Mouse (Mus musculus) T-helper 2 cell (primary cell): Measurements from ENCODE around the gene Fam49a.

Source experiments
- in situ Hi-C: fragments of 300-600 bp; cut with MboI, MseI; formaldehyde crosslinking; loops from one replicate; pipeline ENCODE4 v1.15.1; 2025; ENCODE audit warnings: high pct_unique_total_duplicates

The Fam49a gene

DNA sequence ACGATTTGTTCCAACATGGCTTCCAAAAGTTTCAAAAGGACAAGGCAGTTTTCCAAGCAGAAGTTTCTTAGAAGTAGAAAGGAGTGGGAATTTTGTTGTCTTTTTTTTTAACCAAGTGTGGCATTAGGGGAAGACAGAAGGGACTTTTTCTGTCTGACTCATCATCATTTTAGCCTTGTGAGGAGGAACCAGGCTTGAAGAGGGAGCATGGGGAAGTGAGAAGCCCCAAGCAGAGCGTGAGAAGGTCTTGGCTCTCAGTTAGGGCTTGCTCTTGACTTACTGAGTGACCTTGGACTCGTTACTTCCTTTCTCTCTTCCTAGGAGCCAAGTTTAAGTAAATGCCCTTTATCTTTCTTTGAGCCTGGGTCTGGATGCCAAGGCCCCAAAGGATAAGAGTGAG, 8.6 kb downstream of the Fam49a start:
- in situ Hi-C loops, result no loop called here

DNA sequence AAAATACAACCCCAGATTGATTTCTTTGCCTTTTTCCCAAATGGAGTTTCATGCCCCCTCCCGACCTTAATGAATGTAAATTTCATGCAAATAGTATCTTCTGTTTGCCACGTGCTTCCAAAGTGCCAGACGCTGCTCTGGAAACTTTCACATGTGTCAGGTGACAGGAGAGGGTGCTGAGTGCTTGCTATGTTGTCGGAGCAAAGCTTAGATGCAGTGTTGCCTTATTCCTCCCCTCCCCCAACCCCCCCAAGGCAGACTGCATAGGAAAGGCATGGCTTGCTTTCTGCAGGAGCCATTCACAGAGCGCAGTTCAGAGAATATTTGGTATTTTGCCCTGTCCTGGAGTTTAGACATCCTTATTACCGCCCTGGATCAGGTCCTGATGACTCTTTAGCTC, 12.2 kb downstream of the Fam49a start:
- in situ Hi-C loops, result no loop called here

DNA sequence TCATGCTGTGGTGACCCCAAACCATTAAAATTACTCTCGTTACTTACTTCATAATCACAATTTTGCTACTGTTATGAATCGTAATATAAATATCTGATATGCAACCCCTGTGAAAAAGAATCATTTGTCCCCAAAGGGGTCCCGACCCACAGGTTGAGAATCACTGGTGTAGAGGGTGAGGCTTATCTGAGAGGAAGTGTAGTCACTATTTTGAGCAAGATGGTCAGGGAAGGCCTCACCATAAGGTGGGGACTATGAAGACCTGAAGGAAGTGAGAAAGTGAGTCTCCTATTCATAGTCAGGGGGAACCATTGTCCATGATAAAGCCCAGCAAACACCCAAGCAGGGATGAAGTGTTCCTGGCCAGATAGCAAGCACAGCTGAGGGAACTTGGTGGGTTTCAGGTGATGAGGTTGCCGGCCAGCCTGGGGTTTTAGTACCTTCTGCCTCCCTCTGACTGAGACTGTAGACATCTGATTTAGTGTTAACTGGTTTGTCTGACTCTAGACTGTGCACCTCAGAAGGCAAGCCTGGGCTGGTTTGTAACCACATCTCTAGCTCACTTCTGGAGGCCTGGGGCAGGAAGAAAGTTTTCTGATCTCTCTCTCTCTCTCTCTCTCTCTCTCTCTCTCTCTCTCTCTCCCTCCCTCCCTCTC, 13.3 kb downstream of the Fam49a start:
- in situ Hi-C loops, result no loop called here

- in situ Hi-C loops, result no loop called here
These were observed 16.0 kb downstream of the Fam49a start for GRCm38 (mm10) chr12:12277741-12278463.

DNA sequence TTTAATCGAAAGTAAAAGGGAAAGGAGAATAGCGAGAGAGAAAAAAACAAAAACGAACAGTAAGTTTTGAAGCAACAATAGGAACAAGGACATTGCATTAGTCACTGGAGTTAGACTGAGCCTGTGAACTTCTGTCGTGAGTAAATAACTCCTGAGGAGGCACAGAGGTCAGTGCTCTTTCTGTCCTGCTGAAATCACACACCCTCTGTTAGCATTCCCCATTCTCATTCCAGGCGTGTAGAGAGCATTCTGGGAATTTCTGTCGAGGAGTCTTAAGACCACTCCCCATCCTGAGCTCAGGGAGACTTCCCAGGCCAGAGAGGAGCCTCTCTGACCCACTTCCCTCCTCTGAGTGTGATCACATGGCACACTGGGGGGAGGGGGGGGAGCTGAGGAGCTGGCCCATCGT, 16.5 kb downstream of the Fam49a start:
- in situ Hi-C loops, result no loop called here

GRCm38 (mm10) chr12:12283702-12284288, 21.9 kb downstream of the Fam49a start:
- in situ Hi-C loops, result no loop called here

DNA sequence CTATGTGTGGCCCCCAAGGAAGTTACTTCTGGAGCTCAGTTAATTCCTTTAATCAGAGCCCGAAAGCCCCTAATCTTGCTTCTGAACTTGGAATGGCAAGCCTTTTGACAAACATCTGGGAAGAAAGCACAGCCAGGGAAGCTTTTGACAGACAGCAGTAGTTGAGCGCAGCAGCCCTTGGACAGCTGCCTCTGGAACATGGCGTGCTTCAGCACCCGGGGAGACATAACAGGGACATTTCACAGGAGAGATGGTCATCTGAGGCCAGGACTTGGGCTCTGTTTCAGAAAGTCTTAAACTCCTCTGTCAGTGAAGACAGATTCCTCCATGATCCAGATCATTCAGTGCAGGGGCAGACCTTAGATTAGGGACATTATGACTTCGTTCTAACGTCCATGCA, 22.6 kb downstream of the Fam49a start:
- in situ Hi-C loops, result no loop called here

DNA sequence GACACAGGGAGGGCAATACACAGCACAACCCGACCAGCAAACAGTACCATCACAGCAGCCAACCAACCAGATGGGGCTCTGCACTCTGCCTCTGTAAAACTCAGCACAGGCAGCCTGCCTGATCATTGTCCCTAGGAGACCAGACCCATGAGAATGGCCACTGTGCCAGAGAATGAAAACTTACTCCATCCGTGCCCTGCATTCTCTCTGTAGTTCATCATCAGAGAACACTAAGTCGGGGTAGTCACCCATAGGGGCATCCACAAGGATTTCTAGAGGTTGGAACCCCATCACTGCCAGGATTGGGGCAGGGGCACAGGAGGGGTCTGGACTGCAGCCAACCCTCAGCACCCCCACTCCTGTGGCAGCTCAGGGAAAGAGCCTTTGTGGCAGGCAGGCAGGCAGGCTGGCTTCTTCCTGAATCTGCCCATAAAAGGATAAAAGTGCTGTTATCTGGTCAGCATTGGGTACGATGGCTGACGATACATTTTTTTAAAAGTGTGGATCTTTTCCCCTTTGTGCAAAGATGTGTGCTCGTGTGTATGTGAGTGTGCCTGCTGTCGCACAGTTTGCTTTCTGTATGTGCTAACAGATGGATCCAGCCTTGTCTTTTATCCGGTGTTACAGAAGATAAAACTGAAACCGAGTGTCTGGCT, 25.3 kb downstream of the Fam49a start:
- in situ Hi-C loops, result no loop called here

DNA sequence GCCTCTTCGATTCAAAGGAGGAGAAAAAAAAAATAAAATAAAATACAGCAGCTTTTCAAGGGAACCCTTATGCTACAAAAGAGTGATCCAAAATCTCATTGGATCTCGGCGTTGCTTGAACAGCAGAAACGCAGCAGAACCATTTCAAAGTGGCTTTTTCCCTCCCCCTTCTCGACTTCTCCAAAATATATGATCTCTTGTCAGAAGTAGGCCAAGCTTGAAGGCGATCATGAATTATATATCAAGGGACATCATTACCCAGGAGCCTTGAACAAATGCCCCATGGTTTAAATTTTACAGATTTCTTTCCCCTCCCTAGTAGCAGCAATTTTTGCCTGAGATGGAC, 25.8 kb downstream of the Fam49a start:
- in situ Hi-C loops, result no loop called here

- in situ Hi-C loops, result no loop called here
These were observed 26.6 kb downstream of the Fam49a start for GRCm38 (mm10) chr12:12288586-12288985.

DNA sequence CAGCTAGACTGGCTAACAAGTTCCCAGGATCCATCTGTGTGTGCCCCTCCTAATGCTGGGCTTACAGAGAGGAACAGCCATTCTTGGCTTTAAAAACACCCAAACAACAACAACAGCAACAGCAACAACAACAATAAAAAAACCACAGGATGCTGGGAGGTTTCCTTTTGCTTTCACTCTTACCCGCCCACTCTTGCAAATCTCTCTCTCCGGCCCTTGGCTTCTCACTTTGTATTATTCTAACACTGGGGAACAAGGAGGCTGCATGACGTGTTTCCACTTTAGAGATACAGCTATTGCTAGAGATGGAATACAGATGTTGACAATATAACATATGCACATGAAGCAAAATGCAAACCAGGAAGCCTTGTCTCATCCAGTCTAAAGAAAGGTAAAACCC, 27.7 kb downstream of the Fam49a start:
- in situ Hi-C loops, result no loop called here

- in situ Hi-C loops, result no loop called here
These were observed 30.2 kb downstream of the Fam49a start for GRCm38 (mm10) chr12:12292043-12292618.

DNA sequence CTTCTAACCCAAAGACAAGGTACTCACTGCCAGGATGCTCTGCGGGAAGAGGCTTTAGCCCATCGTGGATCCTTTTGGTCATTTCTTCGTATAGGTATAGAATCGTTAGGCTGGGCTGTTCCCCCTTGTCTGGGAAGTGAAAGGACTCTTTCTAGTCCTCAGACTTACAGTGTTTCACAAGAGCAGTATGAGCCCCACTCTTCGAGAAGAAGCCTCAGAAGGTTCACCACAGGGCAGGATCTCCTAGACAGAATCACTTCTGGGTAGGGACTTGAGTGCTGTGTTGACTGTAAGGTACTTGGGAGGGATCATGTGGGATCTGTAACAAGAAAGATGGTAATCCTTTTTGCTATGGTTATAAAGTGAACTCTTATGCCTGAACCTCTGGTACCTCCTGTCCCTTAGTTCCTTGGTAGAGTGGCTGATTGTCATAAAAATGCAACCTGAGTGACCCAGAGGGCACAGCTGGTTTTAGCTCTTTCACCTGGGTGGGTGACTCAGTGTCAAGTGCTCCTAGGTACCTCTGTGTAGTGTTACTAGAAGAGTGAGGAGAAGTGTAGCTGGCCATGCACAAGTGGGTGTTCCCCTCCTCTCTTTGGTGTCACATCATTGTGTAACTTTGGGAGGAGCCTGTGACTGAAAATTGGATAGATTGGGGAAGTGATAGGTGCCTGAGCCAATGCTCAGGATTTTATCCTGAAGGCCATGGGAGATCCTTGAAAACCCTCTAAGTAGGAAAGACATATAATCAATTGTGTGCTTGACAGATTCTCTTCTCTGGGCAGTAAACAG, 32.6 kb downstream of the Fam49a start:
- in situ Hi-C loops, result no loop called here

GRCm38 (mm10) chr12:12298451-12298850, 36.5 kb downstream of the Fam49a start:
- in situ Hi-C loops, result no loop called here

DNA sequence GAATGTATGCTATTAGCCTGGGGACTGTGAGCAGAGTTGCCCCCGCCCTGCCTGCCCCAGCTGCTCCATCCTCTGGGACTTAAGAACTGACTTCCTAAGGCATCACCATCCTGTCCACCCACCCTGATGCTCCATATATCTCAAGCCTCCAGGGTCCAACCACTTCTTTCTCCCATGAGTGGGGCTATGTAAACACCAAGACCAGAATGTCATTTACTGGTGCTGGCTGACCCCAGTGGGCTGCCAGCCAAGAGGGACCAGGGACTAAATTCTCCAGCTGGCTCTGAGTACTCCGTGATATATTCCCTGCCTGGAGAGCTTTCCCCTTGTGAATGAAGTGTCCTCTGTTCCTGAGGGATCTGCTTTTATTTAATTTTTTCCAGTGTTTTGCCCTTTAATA, 37.4 kb downstream of the Fam49a start:
- in situ Hi-C loops, result no loop called here

GRCm38 (mm10) chr12:12301149-12301548, 39.2 kb downstream of the Fam49a start:
- in situ Hi-C loops, result no loop called here

- in situ Hi-C loops, result no loop called here
These were observed 39.9 kb downstream of the Fam49a start for GRCm38 (mm10) chr12:12301815-12302214.

GRCm38 (mm10) chr12:12306214-12306613, 44.3 kb downstream of the Fam49a start:
- in situ Hi-C loops, result no loop called here

- in situ Hi-C loops, result no loop called here
These were observed 44.9 kb downstream of the Fam49a start for GRCm38 (mm10) chr12:12306814-12307213.

GRCm38 (mm10) chr12:12307245-12307644, 45.3 kb downstream of the Fam49a start:
- in situ Hi-C loops, result no loop called here

- in situ Hi-C loops, result no loop called here
These were observed 51.5 kb downstream of the Fam49a start for GRCm38 (mm10) chr12:12313437-12313836.
